ENCODE assay signal across 11 mouse cellular contexts in the genomic region with DNA sequence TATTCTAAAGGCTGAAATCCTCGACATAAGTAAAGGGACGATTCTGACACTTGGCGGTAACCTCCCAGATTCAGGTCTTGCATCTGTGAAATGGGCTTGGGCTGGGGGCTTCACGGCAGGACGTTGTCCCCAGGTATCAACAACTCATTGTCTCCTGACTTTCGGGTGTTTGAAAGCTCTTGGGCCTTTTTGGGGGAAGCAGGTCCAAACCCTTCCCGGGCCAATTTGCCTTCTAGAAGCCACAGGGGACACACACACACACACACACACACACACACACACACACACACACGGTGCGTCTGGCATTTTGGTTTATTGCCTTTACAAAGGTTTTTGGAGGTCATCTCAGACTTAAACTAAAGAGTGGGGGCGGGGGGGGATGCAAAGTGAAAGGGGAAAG. TPM values are rescaled to one million over a fixed set of nuclear protein-coding genes. Genes with fewer than 3 reads are reported as not detected.
DNase-seq lines count a peak whose midpoint lies in the region; ATAC-seq lines count a peak whose summit lies in the region.
"Had no signal": no experiment of that assay in that cellular context is flagged by ENCODE, and none has a peak within 500 bp of the region (broad histone marks: within the 10 kb centered on the region; RNA-seq: fewer than 3 reads in every experiment).

No protein-coding gene starts in this region.

- WGBS in liver, embryonic 11.5 days = 2% methylated on average over 10 of the region's 10 CpGs
- WGBS in embryonic facial prominence, embryonic 14.5 days = under 1% methylated on average over 10 of the region's 10 CpGs
- 2% methylated on average over 10 of the region's 10 CpGs for WGBS in intestine, embryonic 14.5 days
- WGBS in neural tube, embryonic 11.5 days = 1% methylated on average over 10 of the region's 10 CpGs

- H3K27me3 ChIP-seq in liver, embryonic 11.5 days (replicated peaks; ENCODE audit: control insufficient read depth, insufficient read depth, low read length) = peaks cover 90% of the 10 kb centered on the region
- H3K27me3 ChIP-seq in embryonic facial prominence, embryonic 14.5 days (replicated peaks; ENCODE audit: control insufficient read depth, insufficient read depth, low read length) = peaks cover 91% of the 10 kb centered on the region
- H3K27me3 ChIP-seq in intestine, embryonic 14.5 days (replicated peaks; ENCODE audit: control insufficient read depth, insufficient read depth, low read length) = peaks cover 94% of the 10 kb centered on the region
- peaks cover 89% of the 10 kb centered on the region for H3K27me3 ChIP-seq in neural tube, embryonic 11.5 days (ENCODE audit: control insufficient read depth, insufficient read depth, low read length)

- no peak for ATAC-seq in liver, embryonic 11.5 days (replicated peaks; ENCODE audit: low FRiP score)
- ATAC-seq in embryonic facial prominence, embryonic 14.5 days (ENCODE audit: low read depth) = no peak
- no peak for ATAC-seq in intestine, embryonic 14.5 days (replicated peaks; ENCODE audit: low FRiP score, low TSS enrichment, low read depth)
- ATAC-seq in neural tube, embryonic 11.5 days (ENCODE audit: insufficient read depth, low FRiP score, low TSS enrichment) = no peak
- no peak for ATAC-seq in inflammation-experienced regulatory T-cells, adult 6 months
- ATAC-seq: Patski had no signal

- H3K9me3 ChIP-seq in liver, embryonic 11.5 days (ENCODE audit: control insufficient read depth, low read length) = no peaks in the 10 kb centered on the region
- no peaks in the 10 kb centered on the region for H3K9me3 ChIP-seq in embryonic facial prominence, embryonic 14.5 days (ENCODE audit: control insufficient read depth, low read length)
- H3K9me3 ChIP-seq in intestine, embryonic 14.5 days (ENCODE audit: control insufficient read depth, low read length) = no peaks in the 10 kb centered on the region
- H3K9me3 ChIP-seq in neural tube, embryonic 11.5 days (ENCODE audit: control insufficient read depth, low read length) = no peaks in the 10 kb centered on the region

- no peaks in the 10 kb centered on the region for H3K4me1 ChIP-seq in liver, embryonic 11.5 days (replicated peaks; ENCODE audit: control insufficient read depth, insufficient read depth, low read length)
- H3K4me1 ChIP-seq in embryonic facial prominence, embryonic 14.5 days (ENCODE audit: control insufficient read depth, insufficient read depth, low read length) = peaks cover 4% of the 10 kb centered on the region; the same call in 1 of the 2 replicates
- no peaks in the 10 kb centered on the region for H3K4me1 ChIP-seq in intestine, embryonic 14.5 days (replicated peaks; ENCODE audit: control insufficient read depth, insufficient read depth, low read length)
- peaks cover 2% of the 10 kb centered on the region; the same call in 1 of the 2 replicates for H3K4me1 ChIP-seq in neural tube, embryonic 11.5 days (ENCODE audit: control insufficient read depth, insufficient read depth, low read length)

- no peak overlapping the region for H3K9ac ChIP-seq in liver, embryonic 11.5 days (ENCODE audit: low read depth, low read length)
- no peak overlapping the region for H3K9ac ChIP-seq in embryonic facial prominence, embryonic 14.5 days (ENCODE audit: low read depth, low read length)
- H3K9ac ChIP-seq in intestine, embryonic 14.5 days (ENCODE audit: low read length) = no peak overlapping the region
- H3K9ac ChIP-seq in neural tube, embryonic 11.5 days (ENCODE audit: low read length) = no peak overlapping the region

- H3K4me2 ChIP-seq in liver, embryonic 11.5 days = no peak overlapping the region
- H3K4me2 ChIP-seq in embryonic facial prominence, embryonic 14.5 days (ENCODE audit: low read depth, low read length) = peak overlapping the region; percentile 40
- peak overlapping the region; percentile 35 for H3K4me2 ChIP-seq in intestine, embryonic 14.5 days (ENCODE audit: low read length)
- no peak overlapping the region for H3K4me2 ChIP-seq in neural tube, embryonic 11.5 days (ENCODE audit: low read depth)

- DNase-seq in liver, embryonic 11.5 days (ENCODE audit: low spot score) = no peak
- DNase-seq in liver = no peak
- DNase-seq in embryonic facial prominence, embryonic 14.5 days (ENCODE audit: low spot score) = no peak
- DNase-seq in intestine, embryonic 14.5 days (ENCODE audit: low spot score) = no peak
- DNase-seq in neural tube, embryonic 11.5 days (ENCODE audit: low spot score) = peak; percentile 29
- DNase-seq in ovary, postnatal 14 days (ENCODE audit: low spot score) = no peak
- DNase-seq: kidney, adult 9 months had no signal

- H3K4me3 ChIP-seq in liver, embryonic 11.5 days (ENCODE audit: low read depth, low read length) = peak overlapping the region; percentile 30; the same call in 1 of the 2 replicates
- H3K4me3 ChIP-seq in embryonic facial prominence, embryonic 14.5 days (ENCODE audit: low read depth, low read length) = peak overlapping the region; percentile 24
- peak overlapping the region; percentile 16; the same call in 1 of the 2 replicates for H3K4me3 ChIP-seq in intestine, embryonic 14.5 days (ENCODE audit: low read depth, low read length)
- H3K4me3 ChIP-seq in neural tube, embryonic 11.5 days (ENCODE audit: low read depth, low read length) = no peak overlapping the region

- no peak overlapping the region for H3K27ac ChIP-seq in liver, embryonic 11.5 days (ENCODE audit: low read depth, low read length)
- H3K27ac ChIP-seq in embryonic facial prominence, embryonic 14.5 days (replicated peaks; ENCODE audit: low read depth, low read length) = no peak overlapping the region
- H3K27ac ChIP-seq in intestine, embryonic 14.5 days (ENCODE audit: low read depth) = no peak overlapping the region
- H3K27ac ChIP-seq in neural tube, embryonic 11.5 days (ENCODE audit: low read depth, low read length) = no peak overlapping the region

- H3K36me3 ChIP-seq in liver, embryonic 11.5 days (ENCODE audit: control insufficient read depth, insufficient read depth, low read length) = no peaks in the 10 kb centered on the region
- no peaks in the 10 kb centered on the region for H3K36me3 ChIP-seq in embryonic facial prominence, embryonic 14.5 days (ENCODE audit: control insufficient read depth, insufficient read depth, low read length)
- no peaks in the 10 kb centered on the region for H3K36me3 ChIP-seq in intestine, embryonic 14.5 days (ENCODE audit: control insufficient read depth, insufficient read depth, low read length)
- H3K36me3 ChIP-seq in neural tube, embryonic 11.5 days (ENCODE audit: control insufficient read depth, insufficient read depth, low read length) = no peaks in the 10 kb centered on the region

RNA-seq across cellular contexts. Expression of a gene that starts 23.6 kb away (rescaled TPM):
- polyA plus RNA-seq in liver, embryonic 11.5 days (2014; fragmentation: Nextera tagmentation; extraction: Ambion mirVana) = not detected in 2 replicates
- polyA plus RNA-seq in embryonic facial prominence, embryonic 14.5 days (2014; fragmentation: Nextera tagmentation; extraction: Ambion mirVana) = 0.26 TPM in 1 of 2 replicates, not detected in the other
- polyA plus RNA-seq in intestine, embryonic 14.5 days (2014; fragmentation: Nextera tagmentation; extraction: Ambion mirVana) = not detected in 2 replicates
- not detected in 2 replicates for polyA plus RNA-seq in neural tube, embryonic 11.5 days (2014; fragmentation: Nextera tagmentation; extraction: Ambion mirVana)
- not detected for polyA plus RNA-seq in inflammation-experienced regulatory T-cells, adult 6 months (2017; shearing (Covaris generic))
- polyA plus RNA-seq: liver, embryonic 16.5 days; Patski; thymus, postnatal 0 days had no signal

RNA-seq across cellular contexts. Expression of a gene that starts 25.6 kb away (rescaled TPM):
- polyA plus RNA-seq in liver, embryonic 11.5 days (2014; fragmentation: Nextera tagmentation; extraction: Ambion mirVana) = not detected in 2 replicates
- polyA plus RNA-seq in embryonic facial prominence, embryonic 14.5 days (2014; fragmentation: Nextera tagmentation; extraction: Ambion mirVana) = 0.18 TPM in 1 of 2 replicates, not detected in the other
- 0.05 TPM in 1 of 2 replicates, not detected in the other for polyA plus RNA-seq in intestine, embryonic 14.5 days (2014; fragmentation: Nextera tagmentation; extraction: Ambion mirVana)
- not detected in 2 replicates for polyA plus RNA-seq in neural tube, embryonic 11.5 days (2014; fragmentation: Nextera tagmentation; extraction: Ambion mirVana)
- polyA plus RNA-seq in inflammation-experienced regulatory T-cells, adult 6 months (2017; shearing (Covaris generic)) = not detected
- polyA plus RNA-seq: liver, embryonic 16.5 days; Patski; thymus, postnatal 0 days had no signal

Comparison
In these comparisons a context has a peak if more than half of its experiments do, and no peak if none do; other contexts are left out.
1. H3K4me2 ChIP-seq: peak in embryonic facial prominence, embryonic 14.5 days (single experiment) and intestine, embryonic 14.5 days (single experiment); none in liver, embryonic 11.5 days (single experiment) and neural tube, embryonic 11.5 days (single experiment).